Mouse (Mus musculus): ENCODE measurements around the gene Nudt7. TPM values are rescaled to one million over a fixed set of nuclear protein-coding genes. Genes with fewer than 3 reads are reported as not detected.

Gene Nudt7
- total and polyA plus RNA-seq, 3 experiments: 9.2 to 16.0 (median 9.9) TPM

GRCm38 (mm10) chr8:114109365-114110140 lies 23.8 kb upstream of the Nudt7 start:
- TF ChIP-seq JUN (IDR thresholded peaks at IDR 0.05; ENCODE audit: insufficient read depth, low read depth, low read length) (no peak), NRF1 (IDR thresholded peaks at IDR 0.05; ENCODE audit: low read depth, low read length) (no peak), POLR2A (IDR thresholded peaks at IDR 0.05; ENCODE audit: low read depth, low read length) (no peak), MEF2A (IDR thresholded peaks at IDR 0.05; ENCODE audit: borderline replicate concordance, low read depth, low read length) (no peak), GABPA (IDR thresholded peaks at IDR 0.05; ENCODE audit: insufficient replicate concordance, low read depth, low read length) (no peak), PAX5 (IDR thresholded peaks at IDR 0.05; ENCODE audit: low read length) (no peak), CTCF (conservative IDR thresholded peaks at IDR 0.05 in 1 of 2, IDR thresholded peaks at IDR 0.05 in 1 of 2; ENCODE audit: low read depth in 2 of 2, low read length in 2 of 2) (no peak), MAFK (IDR thresholded peaks at IDR 0.05; ENCODE audit: insufficient replicate concordance, low read length) (no peak)
- Histone ChIP-seq H3K9ac (ENCODE audit: insufficient read depth, low read depth) (no peak overlapping the region), H3K4me3 (replicated peaks in 1 of 3; ENCODE audit: low read depth in 2 of 3, low read length in 2 of 3, poor library complexity in 1 of 3) (no peak overlapping the region), H3K27ac (ENCODE audit: insufficient read depth, low read depth) (no peak overlapping the region), H3K4me1 (ENCODE audit: control insufficient read depth in 1 of 2, insufficient read depth in 2 of 2) (no peaks in the 10 kb centered on the region), H3K36me3 (replicated peaks in 1 of 2; ENCODE audit: control insufficient read depth in 1 of 2, insufficient read depth in 1 of 2, low read length in 1 of 2) (no peaks in the 10 kb centered on the region), H3K4me2 (ENCODE audit: insufficient read depth, low read depth, poor library complexity, severe bottlenecking) (no peak overlapping the region), H3K9me3 (replicated peaks; ENCODE audit: low read length) (peaks cover 6% of the 10 kb centered on the region), H3K79me2 (replicated peaks; ENCODE audit: control insufficient read depth, extremely low read depth, insufficient read depth, poor library complexity, severe bottlenecking) (no peaks in the 10 kb centered on the region), H3K27me3 (replicated peaks) (peaks cover 3% of the 10 kb centered on the region)
- in situ Hi-C loops (cut with MboI; ENCODE audit: low pct_ligation_motif_present, low pct_unique_long_range_greater_than_20kb, low sequenced_read_pairs) (no loop called here), dilution Hi-C loops (cut with MboI; ENCODE audit: extremely low pct_ligation_motif_present, extremely low pct_unique_long_range_greater_than_20kb, low sequenced_read_pairs) (no loop called here)
- DNase-seq (ENCODE audit: extremely low read depth): no peak

GRCm38 (mm10) chr8:114115076-114115475 lies 18.3 kb upstream of the Nudt7 start:
- no peak for DNase-seq (ENCODE audit: extremely low read depth)
- H3K4me3 ChIP-seq (replicated peaks in 1 of 3; ENCODE audit: low read depth in 2 of 3, low read length in 2 of 3, poor library complexity in 1 of 3): no peak overlapping the region
- peaks cover 5% of the 10 kb centered on the region for H3K9me3 ChIP-seq (replicated peaks; ENCODE audit: low read length)
- dilution Hi-C loops (cut with MboI; ENCODE audit: extremely low pct_ligation_motif_present, extremely low pct_unique_long_range_greater_than_20kb, low sequenced_read_pairs): no loop called here
- no peaks in the 10 kb centered on the region for H3K4me1 ChIP-seq (ENCODE audit: control insufficient read depth in 1 of 2, insufficient read depth in 2 of 2)
- H3K27ac ChIP-seq (ENCODE audit: insufficient read depth, low read depth): no peak overlapping the region
- TF ChIP-seq E2F4 (IDR thresholded peaks at IDR 0.05; ENCODE audit: insufficient replicate concordance, low read depth, low read length) (no peak), SIN3A (IDR thresholded peaks at IDR 0.05; ENCODE audit: low read length) (no peak), JUND (conservative IDR thresholded peaks at IDR 0.05; ENCODE audit: low read depth, low read length) (no peak), TCF12 (IDR thresholded peaks at IDR 0.05; ENCODE audit: low read depth, low read length) (no peak), CHD1 (IDR thresholded peaks at IDR 0.05; ENCODE audit: low read depth, low read length) (no peak), UBTF (IDR thresholded peaks at IDR 0.05; ENCODE audit: low read depth, low read length) (no peak), MAFK (IDR thresholded peaks at IDR 0.05; ENCODE audit: insufficient replicate concordance, low read length) (no peak), SMC3 (IDR thresholded peaks at IDR 0.05; ENCODE audit: low read depth, low read length) (no peak), NELFE (IDR thresholded peaks at IDR 0.05; ENCODE audit: low read depth, low read length) (no peak), MXI1 (IDR thresholded peaks at IDR 0.05; ENCODE audit: low read depth, low read length) (no peak)
- H3K4me2 ChIP-seq (ENCODE audit: insufficient read depth, low read depth, poor library complexity, severe bottlenecking): no peak overlapping the region
- no peak overlapping the region for H3K9ac ChIP-seq (ENCODE audit: insufficient read depth, low read depth)
- H3K27me3 ChIP-seq (replicated peaks): peaks cover 10% of the 10 kb centered on the region
- H3K79me2 ChIP-seq (replicated peaks; ENCODE audit: control insufficient read depth, extremely low read depth, insufficient read depth, poor library complexity, severe bottlenecking): no peaks in the 10 kb centered on the region
- in situ Hi-C loops (cut with MboI; ENCODE audit: low pct_ligation_motif_present, low pct_unique_long_range_greater_than_20kb, low sequenced_read_pairs): no loop called here
- H3K36me3 ChIP-seq (replicated peaks in 1 of 2; ENCODE audit: control insufficient read depth in 1 of 2, insufficient read depth in 1 of 2, low read length in 1 of 2): no peaks in the 10 kb centered on the region

All from CH12.LX (cell line).